Mouse (Mus musculus) heart, postnatal 14 days (tissue): ENCODE data around the gene Gm49336. TPM values are rescaled to one million over a fixed set of nuclear protein-coding genes. Genes with fewer than 3 reads are reported as not detected.

Experiments used
- DNase-seq, 2 experiments: peaks; one replicate each; pipeline ENCODE4 v3.0.0; 2021 to 2022
- intact Hi-C: fragments of 180-260 bp; cut with DNase I; formaldehyde crosslinking; loops from one replicate; pipeline ENCODE4 v1.15.1; 2025
- total RNA-seq, 2 experiments: library from RNA; stranded (reverse); gene quantifications; 2 replicates each; pipeline ENCODE4 v1.2.3; 2021

Gene Gm49336
- total RNA-seq, 2 experiments from 2014 or later: 34.6 to 34.9 TPM

- DNase-seq: no peak
- intact Hi-C loops: loop anchor here (1.0 kb wide), 1 partner anchor 14 kb away; the partner anchor contains the start of gene Mtmr6
Observed at GRCm38 (mm10) chr14:60250879-60251278, 428 bp downstream of the Gm49336 start.

DNA sequence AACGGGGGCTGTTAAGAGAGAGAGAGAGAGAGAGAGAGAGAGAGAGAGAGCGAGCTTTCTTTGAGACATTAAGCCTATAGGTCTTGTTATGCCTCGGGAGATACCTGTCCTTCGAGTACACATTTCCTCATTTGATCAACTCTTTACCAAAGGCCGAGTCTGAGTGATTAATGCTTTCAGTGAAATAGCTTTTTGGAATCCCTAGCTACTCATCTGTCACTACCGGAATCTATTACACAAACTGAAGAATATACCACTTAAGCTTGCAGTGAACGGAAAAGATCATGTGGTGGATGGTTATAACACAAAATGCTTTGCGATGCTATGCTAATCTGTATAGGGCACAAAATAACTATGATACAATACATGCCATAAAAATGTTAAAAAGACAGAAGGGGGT, 941 bp downstream of the Gm49336 start:
- intact Hi-C loops: no loop called here

GRCm38 (mm10) chr14:60238551-60238950, 12.8 kb downstream of the Gm49336 start:
- intact Hi-C loops: no loop called here
- no peak for DNase-seq

More for the DNA sequence above, 941 bp downstream of the Gm49336 start:
- no peak for DNase-seq

DNA sequence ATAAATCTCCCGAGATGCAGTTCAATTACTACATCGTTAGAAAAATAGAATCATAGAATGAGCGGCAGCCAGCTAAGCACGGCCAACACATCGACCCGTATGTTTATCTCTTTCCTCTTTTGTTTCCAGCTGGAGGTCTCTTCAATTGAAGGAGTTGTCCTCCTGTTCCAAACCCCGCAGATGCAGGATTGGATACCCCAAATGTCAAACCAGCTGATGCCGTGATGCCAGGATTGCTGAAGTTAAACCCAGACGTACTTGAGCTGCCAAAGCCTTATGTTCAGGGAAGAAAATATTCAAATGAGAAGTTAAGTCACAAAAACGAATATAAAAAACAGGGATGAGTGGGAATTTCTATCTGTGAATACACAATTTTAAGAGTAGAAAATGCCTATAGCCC, 31.4 kb downstream of the Gm49336 start:
- intact Hi-C loops: no loop called here
- no peak for DNase-seq

DNA sequence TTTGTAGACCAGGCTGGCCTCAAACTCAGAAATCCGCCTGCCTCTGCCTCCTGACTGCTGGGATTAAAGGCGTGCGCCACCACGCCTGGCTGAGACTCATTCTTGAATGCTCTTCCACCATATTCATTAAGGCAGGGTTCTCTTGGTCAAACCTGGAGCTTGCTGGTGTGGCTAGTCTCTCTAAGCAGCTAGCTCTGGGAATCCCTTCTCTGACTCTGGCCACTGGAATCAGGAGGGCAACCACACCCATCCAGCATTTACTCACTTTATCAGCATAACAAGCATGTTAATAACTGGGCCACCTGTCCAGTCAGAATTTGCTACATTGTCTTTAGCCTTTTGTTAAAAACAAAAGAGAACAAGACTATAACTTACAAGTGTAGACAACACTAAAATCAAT, 33.7 kb downstream of the Gm49336 start:
- no peak for DNase-seq
- intact Hi-C loops: no loop called here

DNA sequence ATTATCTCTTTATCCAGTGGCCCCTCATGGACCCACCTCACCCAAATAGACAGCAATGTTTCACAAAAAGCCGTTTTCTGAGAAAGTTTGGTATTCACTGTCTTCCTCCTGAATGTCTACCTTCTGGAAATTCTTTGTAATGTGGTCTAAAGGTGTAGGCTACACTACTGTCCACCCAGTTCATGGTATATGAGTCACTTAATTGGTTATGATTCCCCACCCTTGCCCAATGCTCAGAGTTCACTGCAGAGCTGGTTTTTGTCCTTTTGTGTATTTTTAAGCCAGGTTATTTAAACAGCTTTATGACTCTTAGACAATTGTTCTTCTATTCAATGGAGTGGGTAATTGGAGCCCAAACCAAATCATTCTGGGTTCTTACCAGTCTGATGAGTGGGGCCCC, 35.2 kb downstream of the Gm49336 start:
- no peak for DNase-seq

GRCm38 (mm10) chr14:60215000-60215399, 36.3 kb downstream of the Gm49336 start:
- intact Hi-C loops: no loop called here
- no peak for DNase-seq

More for the DNA sequence above, 35.2 kb downstream of the Gm49336 start:
- intact Hi-C loops: no loop called here

GRCm38 (mm10) chr14:60214040-60214439, 37.3 kb downstream of the Gm49336 start:
- DNase-seq: no peak
- intact Hi-C loops: no loop called here

DNA sequence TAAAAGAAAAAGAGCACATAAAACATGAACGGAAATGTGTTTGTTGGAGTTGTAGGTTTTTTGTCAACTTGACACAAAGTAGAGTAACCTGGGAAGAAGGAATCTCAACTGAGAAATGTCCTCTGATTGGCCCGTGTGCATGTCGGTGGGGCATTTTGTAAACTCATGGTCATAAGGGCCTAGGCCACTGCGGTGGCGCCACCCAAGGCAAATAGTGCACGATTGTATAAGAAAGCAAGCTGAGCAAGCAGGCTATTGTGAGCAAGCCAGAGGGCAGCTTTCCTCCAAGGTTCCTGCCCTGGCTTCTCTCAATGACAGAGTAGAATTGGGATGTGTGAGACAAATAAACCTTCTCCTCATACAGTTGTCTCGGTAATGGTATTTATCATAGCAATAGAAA, 42.1 kb downstream of the Gm49336 start:
- intact Hi-C loops: no loop called here
- no peak for DNase-seq

DNA sequence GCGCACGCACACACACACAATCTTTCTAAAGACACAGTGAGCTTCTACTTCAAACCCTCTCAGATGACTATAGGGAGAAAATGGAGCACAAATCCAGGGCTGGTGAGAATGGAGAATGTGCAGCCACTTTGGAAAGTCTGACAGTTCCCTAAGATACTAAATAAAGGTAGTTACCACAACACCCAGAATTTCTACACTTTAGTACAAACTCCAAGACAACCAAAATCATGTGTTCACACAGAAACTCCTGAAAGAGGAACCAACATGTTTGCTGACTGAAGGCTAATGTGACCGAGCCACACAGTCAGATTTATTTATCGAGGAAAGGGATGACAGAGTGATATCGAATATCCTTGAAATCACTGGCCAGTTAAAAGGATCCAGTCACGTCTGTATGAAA, 46.3 kb downstream of the Gm49336 start:
- intact Hi-C loops: no loop called here
- no peak for DNase-seq

GRCm38 (mm10) chr14:60196884-60197283, 54.4 kb downstream of the Gm49336 start, which contains the start of gene Atp8a2:
Gene Atp8a2 (minus strand): TSS chr14:60197179.
- DNase-seq: no peak
- intact Hi-C loops: no loop called here

GRCm38 (mm10) chr14:60195999-60196398, 55.3 kb downstream of the Gm49336 start:
- intact Hi-C loops: no loop called here
- no peak for DNase-seq

DNA sequence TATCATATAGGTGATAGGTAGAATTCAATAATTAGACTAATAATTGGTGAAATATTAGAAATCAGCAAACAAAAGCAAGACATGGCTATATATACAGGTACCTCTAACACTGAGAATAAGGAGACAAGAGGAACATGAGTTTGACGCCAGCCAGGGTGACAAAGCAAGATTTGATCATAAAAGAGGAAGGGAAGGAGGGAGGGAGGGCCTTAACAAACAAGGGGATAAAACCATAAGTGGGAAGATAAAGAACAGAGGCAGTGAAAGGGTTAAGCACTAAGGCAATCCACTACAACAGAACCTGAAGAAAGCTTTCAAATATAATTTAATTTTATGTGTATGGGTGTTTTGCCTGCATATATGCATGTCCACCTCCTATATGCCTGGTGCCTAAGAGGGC, 56.7 kb downstream of the Gm49336 start:
- no peak for DNase-seq
- intact Hi-C loops: no loop called here

DNA sequence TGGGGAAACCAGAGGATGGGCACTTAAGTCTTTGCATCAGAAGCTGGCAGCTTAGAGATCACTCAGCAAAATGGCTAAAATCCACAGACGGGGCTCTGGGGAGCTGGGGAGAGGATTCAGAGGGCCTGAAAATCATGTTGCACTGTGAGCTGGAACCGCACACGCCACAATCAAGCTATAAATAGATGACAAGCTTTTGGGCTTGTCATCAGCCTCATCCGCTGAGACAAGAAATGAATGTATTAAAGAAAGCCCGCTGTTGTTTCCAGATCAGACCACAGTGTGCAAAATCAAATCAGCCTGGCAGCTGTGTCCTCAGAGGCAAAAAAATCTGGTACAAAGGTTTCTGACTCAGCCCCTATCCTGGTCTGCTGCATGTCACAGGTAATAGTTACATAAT, 61.5 kb downstream of the Gm49336 start:
- peak in 1 of 2 experiments; percentile 9 for DNase-seq
- intact Hi-C loops: no loop called here

DNA sequence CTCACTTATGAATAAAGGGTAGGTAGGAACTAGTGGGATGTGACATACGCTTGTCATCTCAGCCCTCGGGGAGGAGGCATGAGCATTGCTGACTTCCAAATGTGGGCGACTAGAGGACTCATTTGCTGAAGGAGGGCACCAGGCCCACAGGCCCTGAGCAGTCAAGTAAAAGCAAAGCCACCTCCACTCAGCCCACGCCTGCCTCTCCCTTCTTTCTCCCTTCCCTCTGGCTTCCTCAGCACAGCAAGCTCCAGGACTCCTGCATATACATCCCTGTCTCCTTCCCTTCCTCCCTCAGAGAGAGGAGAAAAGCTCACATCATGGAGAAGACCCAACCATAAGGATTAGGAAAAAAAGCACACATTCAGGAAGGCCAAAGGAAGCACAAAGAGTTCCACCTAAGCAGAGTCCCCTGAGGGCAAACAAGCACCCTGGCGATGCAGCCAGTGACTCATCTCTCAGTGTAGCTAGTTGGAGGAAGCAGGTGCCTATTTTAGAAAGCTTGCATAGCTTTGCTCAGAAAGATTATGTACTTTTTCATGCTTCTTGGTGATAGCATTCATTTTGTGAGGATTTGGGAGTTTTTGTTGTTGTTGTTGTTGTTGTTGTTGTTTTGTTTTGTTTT, 63.0 kb downstream of the Gm49336 start:
- intact Hi-C loops: no loop called here
- no peak for DNase-seq

DNA sequence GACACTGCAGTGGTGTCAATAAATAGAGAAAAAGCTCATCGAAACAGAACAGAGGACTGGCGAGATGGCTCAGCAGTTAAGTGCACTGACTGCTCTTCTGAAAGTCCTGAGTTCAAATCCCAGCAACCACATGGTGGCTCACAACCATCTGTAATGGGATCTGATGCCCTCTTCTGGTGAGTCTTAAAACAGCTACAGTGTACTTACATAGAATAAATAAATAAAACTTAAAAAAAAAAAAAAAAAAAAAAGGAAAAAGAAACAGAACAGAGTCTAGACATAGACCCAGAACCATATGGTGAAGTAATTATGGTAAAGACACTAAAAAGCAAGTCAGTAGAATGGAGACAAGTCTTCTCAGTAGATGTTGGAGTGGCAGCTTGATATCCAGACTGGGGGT, 70.0 kb downstream of the Gm49336 start:
- intact Hi-C loops: no loop called here
- DNase-seq: no peak

DNA sequence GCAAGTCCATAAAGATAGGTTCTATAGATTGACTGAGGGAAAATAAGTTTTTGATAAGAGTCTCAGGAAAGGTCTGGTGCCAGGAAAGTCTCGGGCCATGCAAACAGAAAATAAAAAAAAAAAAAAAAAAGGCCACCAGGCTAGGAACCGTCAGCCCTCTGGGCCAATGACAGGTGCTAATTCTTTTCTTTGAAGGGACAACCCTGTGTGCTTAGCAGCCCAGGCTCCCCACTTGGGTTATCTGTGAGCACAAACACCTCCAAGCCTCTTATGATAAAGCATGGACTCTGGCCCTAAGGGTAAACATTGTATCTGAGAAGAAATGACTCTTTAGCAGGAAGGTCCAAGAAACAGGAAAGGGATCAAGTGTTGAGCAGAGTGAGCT, 72.7 kb downstream of the Gm49336 start:
- intact Hi-C loops: no loop called here
- no peak for DNase-seq

GRCm38 (mm10) chr14:60177614-60178570, 73.4 kb downstream of the Gm49336 start:
- intact Hi-C loops: no loop called here
- peak in 1 of 2 experiments; percentile 18 for DNase-seq

DNA sequence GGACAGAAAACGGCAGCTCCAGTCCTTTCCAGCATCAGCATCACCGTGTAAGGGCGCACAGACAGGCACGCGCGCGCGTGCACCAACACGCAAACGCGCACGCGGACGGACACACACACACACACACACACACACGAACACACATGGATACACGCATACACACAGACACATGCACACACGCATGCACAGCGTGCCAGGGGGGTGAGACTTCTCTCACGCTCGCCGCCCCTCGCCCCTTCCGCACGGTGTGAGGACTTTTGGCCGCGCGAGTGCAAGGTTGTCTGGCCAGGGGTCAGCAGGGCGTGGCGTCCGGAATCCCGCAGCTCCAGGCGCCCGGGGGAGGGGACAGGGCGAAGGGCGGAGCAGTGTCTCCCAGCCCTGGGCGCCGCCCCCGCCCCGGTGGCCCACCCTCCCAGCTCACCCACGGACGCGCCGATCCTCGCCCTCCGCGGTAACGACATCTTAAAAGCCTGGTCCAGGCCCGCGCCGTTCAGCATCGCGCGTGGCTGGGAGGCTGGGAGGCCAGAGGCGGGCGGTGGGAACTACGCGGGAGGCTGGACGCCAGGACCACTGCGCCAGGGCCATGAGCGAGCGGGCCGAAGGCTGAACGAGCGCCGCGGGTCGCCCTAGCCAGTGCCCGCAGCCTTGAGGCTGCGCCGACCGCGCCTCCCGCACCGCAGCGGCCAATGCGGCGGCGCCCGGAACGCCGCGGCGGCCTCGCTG, 74.3 kb downstream of the Gm49336 start:
- intact Hi-C loops: no loop called here
- peak; percentile 48 to 49 for DNase-seq

GRCm38 (mm10) chr14:60176469-60176890, 74.8 kb downstream of the Gm49336 start:
- DNase-seq: no peak
- intact Hi-C loops: no loop called here
